Mouse (Mus musculus) stomach, postnatal 0 days (tissue): Measurements from ENCODE around the gene Aldoc. TPM values are rescaled to one million over a fixed set of nuclear protein-coding genes. Genes with fewer than 3 reads are reported as not detected.

Source experiments
- ATAC-seq: fragments of 200-750 bp; cut with Nextera tagmentation; 2 replicates; pipeline ENCODE4 v1.8.0; 2017; ENCODE audit not compliant: low FRiP score, low TSS enrichment
- DNase-seq: peaks from one replicate; pipeline ENCODE4 v3.0.0-alpha.2; 2016; ENCODE audit warnings: low spot score
- H3K27ac ChIP-seq: fragments of 300-500 bp; sonication (generic); replicated peaks from 2 replicates; pipeline ENCODE4 v1.5.1; 2014; ENCODE audit warnings: mild to moderate bottlenecking, control low read depth
- H3K27me3 ChIP-seq: fragments of 300-500 bp; sonication (generic); 2 replicates; pipeline ENCODE4 v1.6.1; 2014; ENCODE audit warnings: low read length; ENCODE audit not compliant: control insufficient read depth, insufficient read depth
- H3K36me3 ChIP-seq: fragments of 300-500 bp; sonication (generic); 2 replicates; pipeline ENCODE4 v1.6.1; 2014; ENCODE audit warnings: low read length, mixed read lengths; ENCODE audit not compliant: control insufficient read depth, insufficient read depth
- H3K4me1 ChIP-seq: fragments of 300-500 bp; sonication (generic); replicated peaks from 2 replicates; pipeline ENCODE4 v1.6.1; 2014; ENCODE audit warnings: antibody characterized with exemption; ENCODE audit not compliant: control insufficient read depth, insufficient read depth
- H3K4me2 ChIP-seq: fragments of 300-500 bp; sonication (generic); replicated peaks from 2 replicates; pipeline ENCODE4 v1.6.1; 2014; ENCODE audit warnings: low read depth, mild to moderate bottlenecking, control low read depth, moderate library complexity
- H3K4me3 ChIP-seq: fragments of 300-500 bp; sonication (generic); 2 replicates; pipeline ENCODE4 v1.5.1; 2014; ENCODE audit warnings: low read depth, low read length, control low read depth
- H3K9ac ChIP-seq: fragments of 300-500 bp; sonication (generic); 2 replicates; pipeline ENCODE4 v1.6.1; 2014; ENCODE audit warnings: mild to moderate bottlenecking, low read length, control low read depth, mixed read lengths
- H3K9me3 ChIP-seq: fragments of 300-500 bp; sonication (generic); 2 replicates; pipeline ENCODE4 v1.6.1; 2016; ENCODE audit warnings: low read length; ENCODE audit not compliant: control insufficient read depth
- CTCF ChIP-seq: IDR thresholded peaks from 2 replicates; pipeline ENCODE4 v1.5.1; 2016; ENCODE audit warnings: antibody characterized with exemption, low read depth, mild to moderate bottlenecking, moderate library complexity
- EP300 ChIP-seq: optimal IDR thresholded peaks from 2 replicates; pipeline ENCODE3; 2016; ENCODE audit warnings: antibody characterized with exemption
- WGBS: fragments of 180-500 bp; shearing (Covaris S2); extraction: QIAGEN DNeasy Blood & Tissue Kit; methylation state at CpG from one replicate; pipeline ENCODE4 v1.1.7; 2014; 5-methylcytosine and 5-hydroxymethylcytosine counted together
- polyA plus RNA-seq: library from polyadenylated mRNA; unstranded; fragments of >200 nt; fragmentation: Nextera tagmentation; extraction: Ambion mirVana; gene quantifications from 2 replicates; pipeline ENCODE4 v1.2.1, GENCODE M21; 2015

Gene Aldoc
- polyA plus RNA-seq, 1 experiment from 2014 or later, result 15.0 TPM

GRCm38 (mm10) chr11:78290654-78291053, 32.1 kb upstream of the Aldoc start, which contains the start of gene BC030499:
Gene BC030499 (plus strand): TSS chr11:78290841.
- no peak for DNase-seq
- no peaks in the 10 kb centered on the region for H3K27me3 ChIP-seq
- TF ChIP-seq EP300, result no peak
- no peak for TF ChIP-seq CTCF
- H3K9ac ChIP-seq, result no peak within 1 kb of the TSS
- H3K9me3 ChIP-seq, result no peaks in the 10 kb centered on the region
- no peak for ATAC-seq
- no peak within 1 kb of the TSS for H3K27ac ChIP-seq
- peaks cover 12% of the 10 kb centered on the region for H3K36me3 ChIP-seq
- no peak within 1 kb of the TSS for H3K4me2 ChIP-seq
- H3K4me3 ChIP-seq, result no peak within 1 kb of the TSS
- 89% methylated on average over 4 of the region's 4 CpGs for WGBS
- no peaks in the 10 kb centered on the region for H3K4me1 ChIP-seq

- ATAC-seq, result no peak
Observed at GRCm38 (mm10) chr11:78294585-78294984, 28.2 kb upstream of the Aldoc start.

GRCm38 (mm10) chr11:78300917-78301316, 21.9 kb upstream of the Aldoc start:
- ATAC-seq, result peak; percentile 31; the same call in 1 of the 2 replicates
- WGBS, result 59% methylated on average over 7 of the region's 7 CpGs

More at GRCm38 (mm10) chr11:78294585-78294984, 28.2 kb upstream of the Aldoc start:
- Histone ChIP-seq H3K9me3 (no peaks in the 10 kb centered on the region), H3K4me3 (no peak overlapping the region), H3K4me1 (no peaks in the 10 kb centered on the region), H3K27me3 (no peaks in the 10 kb centered on the region), H3K27ac (no peak overlapping the region), H3K36me3 (no peaks in the 10 kb centered on the region; the same call in 1 of the 2 replicates), H3K4me2 (no peak overlapping the region), H3K9ac (no peak overlapping the region)
- 95% methylated on average over 6 of the region's 6 CpGs for WGBS
- no peak for DNase-seq
- TF ChIP-seq EP300 (no peak), CTCF (no peak)

GRCm38 (mm10) chr11:78301357-78302084, 21.2 kb upstream of the Aldoc start, which contains the start of gene Spag5:
Gene Spag5 (plus strand): TSS chr11:78301529.
- Histone ChIP-seq H3K36me3 (peaks cover 3% of the 10 kb centered on the region; the same call in 1 of the 2 replicates), H3K4me3 (peak within 1 kb of the TSS; percentile 64), H3K4me1 (no peaks in the 10 kb centered on the region), H3K9ac (peak within 1 kb of the TSS; percentile 61), H3K27ac (no peak within 1 kb of the TSS), H3K4me2 (peak within 1 kb of the TSS; percentile 79), H3K9me3 (no peaks in the 10 kb centered on the region), H3K27me3 (no peaks in the 10 kb centered on the region)
- DNase-seq (peak; percentile 90), ATAC-seq (peak; percentile 99)
- TF ChIP-seq CTCF (no peak), EP300 (no peak)
- WGBS, result under 1% methylated on average over 49 of the region's 49 CpGs

More at GRCm38 (mm10) chr11:78300917-78301316, 21.9 kb upstream of the Aldoc start:
- Histone ChIP-seq H3K27me3 (no peaks in the 10 kb centered on the region), H3K27ac (no peak overlapping the region), H3K36me3 (peaks cover 3% of the 10 kb centered on the region; the same call in 1 of the 2 replicates), H3K4me2 (peak overlapping the region; percentile 79), H3K9ac (0 out of 2 replicates have a peak overlapping the region, but pooled peaks have one; percentile 5), H3K9me3 (no peaks in the 10 kb centered on the region), H3K4me1 (no peaks in the 10 kb centered on the region), H3K4me3 (peak overlapping the region; percentile 64)
- no peak for TF ChIP-seq EP300
- DNase-seq, result no peak

- TF ChIP-seq EP300 (no peak), CTCF (no peak)
- H3K9me3 ChIP-seq, result no peaks in the 10 kb centered on the region
- no peaks in the 10 kb centered on the region for H3K4me1 ChIP-seq
- H3K27me3 ChIP-seq, result no peaks in the 10 kb centered on the region
- peaks cover 3% of the 10 kb centered on the region; the same call in 1 of the 2 replicates for H3K36me3 ChIP-seq
- no peak for DNase-seq
- no peak overlapping the region for H3K27ac ChIP-seq
- WGBS, result 90% methylated on average over 4 of the region's 4 CpGs
- no peak overlapping the region for H3K9ac ChIP-seq
- no peak for ATAC-seq
- no peak overlapping the region for H3K4me2 ChIP-seq
- H3K4me3 ChIP-seq, result no peak overlapping the region
Observed at GRCm38 (mm10) chr11:78305272-78305671, 17.5 kb upstream of the Aldoc start.

GRCm38 (mm10) chr11:78310861-78311511, 11.8 kb upstream of the Aldoc start:
- TF ChIP-seq CTCF, result no peak
- no peak for TF ChIP-seq EP300
- DNase-seq (no peak), ATAC-seq (no peak)
- Histone ChIP-seq H3K4me1 (no peaks in the 10 kb centered on the region), H3K27me3 (no peaks in the 10 kb centered on the region), H3K9me3 (no peaks in the 10 kb centered on the region), H3K36me3 (peaks cover 7% of the 10 kb centered on the region), H3K4me3 (no peak overlapping the region), H3K4me2 (no peak overlapping the region), H3K9ac (no peak overlapping the region), H3K27ac (no peak overlapping the region)
- WGBS, result 90% methylated on average over 8 of the region's 8 CpGs
